Mouse (Mus musculus) adipose tissue, adult 10 weeks (tissue): ENCODE results near the gene Mme. TPM values are rescaled to one million over a fixed set of nuclear protein-coding genes. Genes with fewer than 3 reads are reported as not detected.

Source experiments
- polyA plus RNA-seq: library from polyadenylated mRNA; stranded (reverse); fragments of 350-450 nt; fragmentation: Illumina TruSeq; extraction: RNeasy Lipid Tissue Mini Kit (QIAGEN cat#74804); gene quantifications from one replicate; pipeline ENCODE4 v1.2.3, GENCODE M21; 2014; ENCODE audit warnings: low read depth, low replicate concordance

The Mme gene
- polyA plus RNA-seq = 34.7 TPM

GRCm38 (mm10) chr3:63241099-63241587 lies at the start of gene Mme:
Gene Mme (plus strand): TSS chr3:63241537.

Other genes with a start within 250 kb of the Mme start
- not detected for gene Gm34302, start 242.3 kb downstream of the Mme start, polyA plus RNA-seq